ENCODE assay signal across 26 mouse cellular contexts in the genomic region with DNA sequence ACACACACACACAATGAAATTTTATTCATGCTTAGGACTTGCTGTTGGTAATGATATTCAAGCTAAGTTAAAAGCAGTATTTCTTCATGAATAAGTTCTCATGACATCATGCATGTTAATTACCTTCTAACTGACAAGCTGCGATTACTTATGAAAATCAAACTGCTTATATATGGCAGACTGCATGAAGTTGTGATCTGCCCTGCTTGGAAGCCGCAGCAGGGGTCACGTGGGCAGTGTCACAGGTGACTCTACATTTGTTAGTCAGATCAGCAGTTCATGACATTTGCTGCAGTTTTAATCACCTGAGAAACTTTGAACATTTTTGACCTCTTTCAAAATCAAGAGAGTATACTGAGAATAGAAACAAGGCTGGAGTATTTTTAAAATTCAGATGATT.
"Had no signal": no experiment of that assay in that cellular context is flagged by ENCODE, and none has a peak within 500 bp of the region (broad histone marks: within the 10 kb centered on the region; RNA-seq: fewer than 3 reads in every experiment).

No protein-coding gene starts in this region.

- H3K4me2 ChIP-seq: heart, embryonic 11.5 days; heart, embryonic 13.5 days; heart, embryonic 15.5 days; hindbrain, embryonic 13.5 days; hindbrain, embryonic 15.5 days; kidney, embryonic 15.5 days; limb, embryonic 13.5 days; limb, embryonic 15.5 days; liver, embryonic 12.5 days had no signal

- ATAC-seq: hindbrain, postnatal 0 days; intestine, embryonic 16.5 days; liver, embryonic 12.5 days had no signal

- H3K9ac ChIP-seq: heart, embryonic 13.5 days; heart, embryonic 15.5 days; hindbrain, embryonic 13.5 days; hindbrain, embryonic 15.5 days; kidney, embryonic 15.5 days; limb, embryonic 13.5 days; limb, embryonic 15.5 days; liver, embryonic 12.5 days; liver, embryonic 14.5 days had no signal

- H3K9me3 ChIP-seq: heart, embryonic 13.5 days; heart, embryonic 15.5 days; hindbrain, embryonic 13.5 days; hindbrain, embryonic 15.5 days; kidney, embryonic 15.5 days; limb, embryonic 13.5 days; limb, embryonic 15.5 days; liver, embryonic 12.5 days had no signal

- H3K4me3 ChIP-seq: heart, adult 2 months; heart, embryonic 13.5 days; heart, embryonic 15.5 days; hindbrain, embryonic 13.5 days; hindbrain, embryonic 15.5 days; kidney, embryonic 15.5 days; limb, embryonic 13.5 days; limb, embryonic 15.5 days; liver, embryonic 12.5 days had no signal

- H3K36me3 ChIP-seq: hindbrain, embryonic 13.5 days; hindbrain, embryonic 15.5 days; liver, embryonic 12.5 days had no signal

- DNase-seq: gastrocnemius, postnatal 14 days; gastrocnemius, postnatal 36 days; heart, adult 2 months; heart, postnatal 14 days; heart, postnatal 36 days; kidney, adult 11 months; kidney, adult 2 months; kidney, adult 9 months; kidney, postnatal 14 days; kidney, postnatal 36 days; layer of hippocampus, adult 9-11 months; layer of hippocampus, postnatal 36 days; left cerebral cortex, postnatal 4 days had no signal

- H3K27me3 ChIP-seq: heart, embryonic 13.5 days; heart, embryonic 15.5 days; hindbrain, embryonic 13.5 days; hindbrain, embryonic 15.5 days; kidney, embryonic 15.5 days; limb, embryonic 13.5 days; limb, embryonic 15.5 days; liver, embryonic 12.5 days had no signal

- H3K27ac ChIP-seq: heart, adult 2 months; heart, embryonic 13.5 days; heart, embryonic 15.5 days; hindbrain, embryonic 13.5 days; hindbrain, embryonic 15.5 days; hindbrain, postnatal 0 days; kidney, embryonic 15.5 days; kidney, postnatal 0 days; limb, embryonic 13.5 days; limb, embryonic 15.5 days; liver, embryonic 12.5 days; liver, embryonic 14.5 days had no signal

- H3K4me1 ChIP-seq: heart, embryonic 15.5 days; hindbrain, embryonic 13.5 days; hindbrain, embryonic 15.5 days; limb, embryonic 15.5 days; liver, embryonic 12.5 days had no signal
